Mouse (Mus musculus) ES-Bruce4 (cell line): ENCODE results near the gene Lrrk1. TPM values are rescaled to one million over a fixed set of nuclear protein-coding genes. Genes with fewer than 3 reads are reported as not detected.

Experiments used
- H3K27ac ChIP-seq: 2 replicates; pipeline ENCODE4 v1.5.1; 2012; ENCODE audit warnings: low read length, inconsistent platforms; ENCODE audit not compliant: insufficient read depth
- H3K27me3 ChIP-seq: 2 replicates; pipeline ENCODE4 v1.6.1; 2012; ENCODE audit warnings: mild to moderate bottlenecking, low read length, inconsistent platforms; ENCODE audit not compliant: control insufficient read depth, poor library complexity, insufficient read depth, severe bottlenecking
- H3K36me3 ChIP-seq: 2 replicates; pipeline ENCODE4 v1.6.1; 2012; ENCODE audit warnings: inconsistent platforms, mild to moderate bottlenecking, low read length, moderate library complexity; ENCODE audit not compliant: control insufficient read depth, poor library complexity, insufficient read depth, severe bottlenecking
- H3K4me1 ChIP-seq: one replicate; pipeline ENCODE4 v1.8.1; 2011; ENCODE audit warnings: low read length; ENCODE audit not compliant: control insufficient read depth, insufficient read depth
- H3K4me3 ChIP-seq: 2 replicates; pipeline ENCODE4 v1.5.1; 2011; ENCODE audit warnings: low read depth, mild to moderate bottlenecking, low read length
- H3K9ac ChIP-seq: 2 replicates; pipeline ENCODE4 v1.6.1; 2012; ENCODE audit warnings: low read depth, mild to moderate bottlenecking, inconsistent platforms; ENCODE audit not compliant: poor library complexity, severe bottlenecking
- H3K9me3 ChIP-seq: replicated peaks from 2 replicates; pipeline ENCODE4 v1.6.1; 2012; ENCODE audit warnings: mild to moderate bottlenecking, low read length, inconsistent platforms; ENCODE audit not compliant: control insufficient read depth, poor library complexity, insufficient read depth, severe bottlenecking
- CTCF ChIP-seq: IDR thresholded peaks from one replicate; pipeline ENCODE4 v1.8.1; 2011; ENCODE audit warnings: low read depth, low read length
- EP300 ChIP-seq: IDR thresholded peaks from 2 replicates; pipeline ENCODE4 v1.6.1; 2011; ENCODE audit warnings: low read depth, low read length; ENCODE audit not compliant: insufficient read depth
- POLR2A ChIP-seq: IDR thresholded peaks from one replicate; pipeline ENCODE4 v1.8.1; 2011; ENCODE audit warnings: low read length; ENCODE audit not compliant: insufficient read depth
- polyA plus RNA-seq: library from polyadenylated mRNA; stranded (reverse); fragments of >200 nt; gene quantifications from 2 replicates; pipeline ENCODE4 v1.2.4, GENCODE M21; 2011; ENCODE audit warnings: low read depth; ENCODE audit not compliant: missing spikeins, insufficient read depth, insufficient read length

The Lrrk1 gene
- polyA plus RNA-seq, 1 experiment, result 6.4 TPM

DNA sequence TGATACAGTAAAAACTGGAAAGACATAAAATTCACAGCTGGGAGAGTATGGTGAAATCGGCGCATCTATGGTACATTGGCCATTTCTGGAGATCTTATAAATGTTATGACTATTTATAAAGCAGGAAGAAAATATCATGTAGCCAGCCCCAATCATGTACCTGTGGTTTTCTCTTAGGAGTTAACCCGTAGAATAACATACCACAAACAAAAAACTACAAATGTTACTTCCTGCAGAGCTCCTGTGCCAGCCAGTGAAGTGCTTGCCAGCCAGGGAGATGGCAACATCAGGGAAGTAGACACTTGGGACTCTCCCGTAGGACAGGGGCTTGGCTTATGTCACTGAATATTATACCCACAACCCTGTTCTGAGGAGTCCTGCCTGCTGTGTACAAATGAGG, 37.1 kb downstream of the Lrrk1 start:
- H3K9ac ChIP-seq, result no peak overlapping the region
- no peak overlapping the region for H3K4me3 ChIP-seq
- no peaks in the 10 kb centered on the region for H3K36me3 ChIP-seq
- no peak for TF ChIP-seq POLR2A
- TF ChIP-seq CTCF, result no peak
- H3K4me1 ChIP-seq, result no peaks in the 10 kb centered on the region
- H3K27me3 ChIP-seq, result no peaks in the 10 kb centered on the region
- no peak overlapping the region for H3K27ac ChIP-seq
- H3K9me3 ChIP-seq, result no peaks in the 10 kb centered on the region

DNA sequence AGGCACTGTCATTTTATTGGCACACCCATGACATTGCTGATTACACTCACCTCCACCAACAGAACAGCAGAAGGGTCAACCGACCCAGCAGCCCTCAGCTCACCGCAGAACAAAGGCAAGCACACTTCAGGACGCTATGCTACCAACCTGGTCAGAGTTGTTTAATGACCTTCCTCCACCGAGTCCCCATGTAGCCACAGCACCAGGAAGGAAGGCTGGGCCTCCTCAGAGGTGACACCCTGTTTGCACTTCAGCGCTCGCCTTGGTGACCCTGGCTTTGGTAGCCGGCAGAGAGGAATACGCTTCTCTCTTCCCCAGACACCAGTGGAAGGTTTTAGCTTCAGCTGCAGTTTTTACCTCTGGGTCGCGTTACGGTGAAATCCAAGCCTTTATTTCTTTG, 38.5 kb downstream of the Lrrk1 start:
- H3K9me3 ChIP-seq, result no peaks in the 10 kb centered on the region
- H3K9ac ChIP-seq, result no peak overlapping the region
- H3K4me3 ChIP-seq, result no peak overlapping the region
- no peaks in the 10 kb centered on the region for H3K4me1 ChIP-seq
- TF ChIP-seq POLR2A (no peak), EP300 (no peak), CTCF (no peak)
- no peaks in the 10 kb centered on the region for H3K27me3 ChIP-seq
- H3K27ac ChIP-seq, result no peak overlapping the region
- H3K36me3 ChIP-seq, result no peaks in the 10 kb centered on the region

DNA sequence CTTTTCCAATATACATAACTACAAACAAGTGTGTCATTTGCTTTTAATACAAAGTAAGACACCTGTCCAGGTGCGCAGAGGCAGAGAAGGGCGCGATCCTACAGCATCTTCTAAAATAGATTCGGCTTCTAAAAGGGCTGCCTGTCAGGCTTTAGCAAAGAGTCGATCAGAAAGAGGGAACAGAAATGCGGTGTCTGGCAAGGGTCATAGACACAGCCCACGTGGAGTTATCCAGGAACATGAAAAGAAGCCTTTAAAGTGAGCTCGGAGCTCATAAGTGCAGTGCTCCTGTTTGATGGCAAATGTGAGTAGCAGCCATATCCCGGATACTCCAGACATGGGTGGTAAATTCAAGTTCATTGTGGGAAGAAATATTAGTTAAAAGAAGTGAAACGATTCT, 39.6 kb downstream of the Lrrk1 start:
- TF ChIP-seq CTCF (no peak), POLR2A (no peak), EP300 (no peak)

DNA sequence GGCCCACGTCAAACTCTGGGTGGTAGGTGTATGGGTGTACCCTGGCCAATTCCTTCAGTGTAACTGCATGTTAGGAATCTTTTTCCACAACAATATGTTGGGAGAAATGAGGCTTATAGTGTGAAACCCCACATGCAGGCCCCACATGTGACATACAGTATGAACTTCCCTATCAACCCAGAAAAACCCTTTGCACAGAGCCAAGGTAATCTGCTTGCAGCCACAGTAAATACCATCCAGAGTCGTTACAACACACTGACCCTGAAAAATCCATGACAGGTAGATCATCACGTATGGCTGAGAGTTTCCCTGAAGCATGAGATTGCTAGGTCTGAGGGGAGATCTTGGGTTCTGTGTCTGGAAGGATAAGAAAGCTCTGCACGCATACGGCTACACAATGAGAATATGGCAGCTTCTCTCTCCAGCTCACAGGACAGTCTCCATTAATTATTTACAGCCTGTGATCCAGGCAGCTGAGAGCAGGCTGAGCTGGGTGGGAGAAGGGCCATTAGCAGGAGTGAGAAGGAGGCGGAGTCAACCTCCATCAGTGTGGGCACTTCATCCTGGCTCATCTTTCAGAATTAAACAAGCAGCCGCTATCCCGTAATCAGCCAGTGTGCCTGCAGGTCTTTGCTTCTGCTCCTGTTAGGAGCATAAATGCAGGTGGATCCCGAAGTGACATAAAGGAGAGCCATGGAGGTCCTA, 41.0 kb downstream of the Lrrk1 start:
- Histone ChIP-seq H3K9me3 (no peaks in the 10 kb centered on the region), H3K9ac (no peak overlapping the region), H3K36me3 (no peaks in the 10 kb centered on the region), H3K4me1 (no peaks in the 10 kb centered on the region), H3K4me3 (no peak overlapping the region), H3K27ac (no peak overlapping the region), H3K27me3 (no peaks in the 10 kb centered on the region)
- TF ChIP-seq POLR2A (no peak), EP300 (no peak), CTCF (no peak)

More for the DNA sequence above, 39.6 kb downstream of the Lrrk1 start:
- no peaks in the 10 kb centered on the region for H3K4me1 ChIP-seq
- H3K27ac ChIP-seq, result no peak overlapping the region
- no peak overlapping the region for H3K4me3 ChIP-seq
- H3K9ac ChIP-seq, result no peak overlapping the region
- H3K36me3 ChIP-seq, result no peaks in the 10 kb centered on the region
- no peaks in the 10 kb centered on the region for H3K9me3 ChIP-seq
- H3K27me3 ChIP-seq, result no peaks in the 10 kb centered on the region

GRCm38 (mm10) chr7:66343307-66343706, 44.8 kb downstream of the Lrrk1 start:
- Histone ChIP-seq H3K27me3 (no peaks in the 10 kb centered on the region), H3K36me3 (no peaks in the 10 kb centered on the region), H3K4me3 (no peak overlapping the region), H3K27ac (no peak overlapping the region), H3K4me1 (no peaks in the 10 kb centered on the region), H3K9ac (no peak overlapping the region), H3K9me3 (no peaks in the 10 kb centered on the region)
- TF ChIP-seq EP300, result no peak
- no peak for TF ChIP-seq POLR2A
- TF ChIP-seq CTCF, result no peak

GRCm38 (mm10) chr7:66342831-66343230, 45.3 kb downstream of the Lrrk1 start:
- H3K4me3 ChIP-seq, result no peak overlapping the region
- no peak overlapping the region for H3K27ac ChIP-seq
- no peak overlapping the region for H3K9ac ChIP-seq
- H3K36me3 ChIP-seq, result no peaks in the 10 kb centered on the region
- no peaks in the 10 kb centered on the region for H3K27me3 ChIP-seq
- no peaks in the 10 kb centered on the region for H3K9me3 ChIP-seq
- no peaks in the 10 kb centered on the region for H3K4me1 ChIP-seq
- TF ChIP-seq EP300, result no peak
- no peak for TF ChIP-seq CTCF
- TF ChIP-seq POLR2A, result no peak
